Mouse (Mus musculus): ENCODE results near the gene Insl6.

DNA sequence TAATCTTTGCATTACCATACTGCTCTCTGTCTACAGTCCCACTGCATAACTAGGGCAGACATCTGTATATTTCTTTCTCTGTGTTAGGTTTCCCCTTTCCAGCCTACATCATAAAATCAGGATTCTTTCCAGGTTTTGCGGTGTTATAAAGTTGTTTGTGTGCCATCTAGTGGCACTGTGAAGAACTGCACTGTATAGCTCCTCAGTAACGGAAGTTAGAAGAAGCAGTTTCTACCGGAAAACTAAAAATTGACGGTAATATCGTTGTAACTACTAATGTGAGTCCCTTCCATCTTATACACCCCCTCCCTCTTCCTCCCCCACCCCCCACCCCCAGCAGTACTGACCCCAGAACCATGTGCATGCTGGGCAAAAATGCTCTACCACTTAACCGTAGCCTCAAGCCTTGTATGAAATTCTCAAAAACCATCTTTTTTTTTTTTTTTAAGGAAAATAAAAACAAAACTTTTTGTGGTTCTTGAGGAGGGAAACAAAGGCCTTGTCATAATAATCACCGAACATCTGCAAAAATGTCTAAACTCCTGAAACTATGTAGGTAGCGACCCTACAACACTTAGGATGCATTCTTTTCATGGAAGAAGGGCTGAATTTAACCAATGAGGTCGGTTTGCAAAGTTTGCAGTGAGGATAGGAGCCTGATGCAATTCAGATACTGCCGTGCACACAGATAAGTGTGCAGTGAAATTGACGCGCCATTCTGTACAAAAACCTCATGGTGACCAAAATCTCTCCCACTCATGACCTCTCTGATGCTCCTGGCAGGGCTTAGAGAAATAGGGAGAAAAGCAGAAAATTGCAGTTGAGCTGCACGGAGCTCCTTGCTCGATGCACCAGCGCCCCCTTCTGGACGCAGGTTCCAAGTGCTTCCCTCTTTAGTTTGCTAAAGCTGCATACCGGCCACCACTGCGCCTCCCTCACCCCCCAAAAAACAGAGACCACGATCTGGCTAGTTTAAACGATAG, 30.0 kb upstream of the Insl6 start:
- TF ChIP-seq POLR2A (IDR thresholded peaks at IDR 0.05; ENCODE audit: low read depth, low read length): no peak
- peak; percentile 96 for TF ChIP-seq CTCF (IDR thresholded peaks at IDR 0.05; ENCODE audit: borderline replicate concordance, insufficient read depth, low read length)

Measured in embryonic fibroblast, embryonic 13.5 days (primary cell).